Mouse (Mus musculus) E14TG2a.4 (cell line): Measurements from ENCODE around the gene Phxr2.

Source experiments
- H3K27me3 ChIP-seq: 2 replicates; pipeline ENCODE4 v1.6.1; 2014; ENCODE audit warnings: low read length, control low read depth; ENCODE audit not compliant: insufficient read depth
- H3K36me3 ChIP-seq: 2 replicates; pipeline ENCODE4 v1.6.1; 2014; ENCODE audit warnings: low read length, control low read depth; ENCODE audit not compliant: insufficient read depth
- H3K4me1 ChIP-seq: replicated peaks from 2 replicates; pipeline ENCODE4 v1.6.1; 2014; ENCODE audit warnings: low read depth, low read length, control low read depth
- H3K4me3 ChIP-seq: replicated peaks from 2 replicates; pipeline ENCODE4 v1.5.1; 2014; ENCODE audit warnings: mild to moderate bottlenecking, low read length
- H3K9me3 ChIP-seq: 2 replicates; pipeline ENCODE4 v1.6.1; 2014; ENCODE audit warnings: low read length, control low read depth
- CTCF ChIP-seq: conservative IDR thresholded peaks from 2 replicates; pipeline ENCODE4 v1.5.1; 2014; ENCODE audit warnings: low read length
- NANOG ChIP-seq: IDR thresholded peaks from 2 replicates; pipeline ENCODE4 v1.6.1; 2014; ENCODE audit warnings: borderline replicate concordance, low read length, mixed read lengths
- POU5F1 ChIP-seq: IDR thresholded peaks from 2 replicates; pipeline ENCODE4 v1.6.1; 2014; ENCODE audit warnings: low read length, borderline replicate concordance

Gene Phxr2

DNA sequence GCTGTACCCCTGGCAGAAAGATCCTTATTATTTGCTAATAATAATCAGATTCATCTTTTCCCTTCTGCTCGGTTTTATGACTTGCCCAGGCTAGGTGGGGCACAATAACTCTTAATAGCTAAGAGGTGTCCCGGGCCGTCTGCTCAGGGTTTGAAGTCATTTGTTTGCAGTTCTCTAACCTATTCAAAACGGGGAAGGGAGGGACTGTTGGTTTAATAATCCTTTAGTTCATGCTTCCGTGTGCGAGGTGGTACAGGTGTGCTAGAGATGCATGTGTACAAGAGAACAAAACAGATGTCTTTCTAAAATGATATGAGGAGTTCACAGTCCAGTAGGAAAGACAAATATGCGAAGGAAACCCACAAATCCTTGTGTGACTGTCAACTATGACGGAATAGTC, 11.8 kb downstream of the Phxr2 start:
- H3K4me1 ChIP-seq: peaks cover 65% of the 10 kb centered on the region
- TF ChIP-seq NANOG: no peak
- no peak for TF ChIP-seq POU5F1
- no peak for TF ChIP-seq CTCF
- H3K27me3 ChIP-seq: peaks cover 4% of the 10 kb centered on the region; the same call in 1 of the 2 replicates
- H3K36me3 ChIP-seq: peaks cover 15% of the 10 kb centered on the region
- no peaks in the 10 kb centered on the region for H3K9me3 ChIP-seq
- H3K4me3 ChIP-seq: no peak overlapping the region

DNA sequence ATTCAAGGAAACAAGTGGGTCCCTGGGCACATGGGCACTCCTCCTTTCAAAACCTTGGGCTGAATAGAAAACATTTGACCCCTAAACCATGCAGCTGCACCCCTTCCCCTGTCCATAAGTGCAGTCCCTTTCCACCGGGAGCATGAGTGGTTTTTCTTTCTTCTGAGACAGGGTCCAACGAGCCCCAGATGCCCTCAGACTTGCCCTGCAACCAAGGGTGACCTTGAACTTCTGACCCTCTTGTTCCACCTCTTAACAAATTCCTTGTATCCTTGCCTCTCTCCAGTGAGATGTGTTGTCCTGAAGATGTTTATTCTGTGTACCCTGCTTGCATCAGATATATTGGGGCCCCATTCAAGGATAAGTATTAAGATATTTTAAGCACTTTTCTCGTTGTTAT, 12.6 kb downstream of the Phxr2 start:
- H3K27me3 ChIP-seq: peaks cover 11% of the 10 kb centered on the region
- TF ChIP-seq NANOG (no peak), CTCF (no peak), POU5F1 (no peak)

DNA sequence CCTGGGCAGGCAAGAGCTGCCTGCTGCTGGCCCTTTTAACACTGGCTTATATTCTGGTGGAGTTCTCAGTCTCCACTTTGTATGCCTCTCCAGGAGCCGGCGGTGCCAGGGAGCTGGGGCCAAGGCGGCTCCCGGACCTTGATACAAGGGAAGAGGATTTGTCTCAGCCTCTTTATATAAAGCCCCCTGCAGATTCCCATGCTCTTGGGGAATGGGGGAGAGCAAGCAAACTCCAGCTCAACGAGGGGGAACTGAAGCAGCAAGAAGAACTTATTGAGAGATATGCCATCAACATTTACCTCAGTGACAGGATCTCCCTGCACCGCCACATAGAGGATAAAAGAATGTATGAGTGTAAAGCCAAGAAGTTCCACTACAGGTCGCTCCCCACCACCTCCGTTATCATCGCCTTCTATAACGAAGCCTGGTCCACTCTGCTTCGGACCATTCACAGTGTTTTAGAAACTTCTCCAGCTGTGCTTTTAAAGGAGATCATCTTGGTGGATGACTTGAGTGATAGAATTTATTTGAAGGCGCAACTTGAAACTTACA, 17.6 kb downstream of the Phxr2 start:
- peak overlapping the region; percentile 96 for H3K4me3 ChIP-seq
- peaks cover 34% of the 10 kb centered on the region for H3K4me1 ChIP-seq
- no peak for TF ChIP-seq POU5F1
- TF ChIP-seq CTCF: no peak
- no peak for TF ChIP-seq NANOG
- H3K36me3 ChIP-seq: peaks cover 15% of the 10 kb centered on the region
- peaks cover 28% of the 10 kb centered on the region for H3K9me3 ChIP-seq
- peaks cover 16% of the 10 kb centered on the region for H3K27me3 ChIP-seq

More for the DNA sequence above, 12.6 kb downstream of the Phxr2 start:
- H3K36me3 ChIP-seq: peaks cover 15% of the 10 kb centered on the region
- H3K9me3 ChIP-seq: no peaks in the 10 kb centered on the region
- H3K4me1 ChIP-seq: peaks cover 65% of the 10 kb centered on the region
- no peak overlapping the region for H3K4me3 ChIP-seq

DNA sequence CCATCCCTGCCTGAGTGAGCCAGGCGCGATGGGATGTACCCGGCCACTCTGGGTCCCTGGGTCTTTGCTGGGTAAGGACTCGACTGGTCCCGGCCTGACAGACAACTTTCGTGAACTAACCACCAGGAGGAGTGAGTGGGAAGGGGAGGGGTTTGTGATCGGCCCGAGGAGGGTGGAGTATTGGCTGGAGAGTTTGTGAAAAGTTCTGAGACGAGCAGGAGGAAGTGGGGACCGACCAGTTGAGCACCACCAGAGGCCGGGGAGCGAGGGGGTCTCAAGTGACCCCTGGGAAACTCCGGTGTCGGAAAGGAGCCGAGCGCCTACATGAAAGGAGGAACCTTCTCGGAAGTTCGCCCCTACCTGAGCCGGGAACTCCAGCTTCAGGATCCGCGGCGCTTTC, 18.2 kb downstream of the Phxr2 start, which contains the start of gene Galnt4:
TSS of gene Galnt4 (plus strand) at position 196 of the 400 bp plus-strand sequence.
- Histone ChIP-seq H3K9me3 (peaks cover 32% of the 10 kb centered on the region), H3K4me1 (peaks cover 31% of the 10 kb centered on the region), H3K27me3 (peaks cover 16% of the 10 kb centered on the region), H3K36me3 (peaks cover 15% of the 10 kb centered on the region), H3K4me3 (peak within 1 kb of the TSS; percentile 96)
- TF ChIP-seq POU5F1 (no peak), CTCF (peak; percentile 32)

DNA sequence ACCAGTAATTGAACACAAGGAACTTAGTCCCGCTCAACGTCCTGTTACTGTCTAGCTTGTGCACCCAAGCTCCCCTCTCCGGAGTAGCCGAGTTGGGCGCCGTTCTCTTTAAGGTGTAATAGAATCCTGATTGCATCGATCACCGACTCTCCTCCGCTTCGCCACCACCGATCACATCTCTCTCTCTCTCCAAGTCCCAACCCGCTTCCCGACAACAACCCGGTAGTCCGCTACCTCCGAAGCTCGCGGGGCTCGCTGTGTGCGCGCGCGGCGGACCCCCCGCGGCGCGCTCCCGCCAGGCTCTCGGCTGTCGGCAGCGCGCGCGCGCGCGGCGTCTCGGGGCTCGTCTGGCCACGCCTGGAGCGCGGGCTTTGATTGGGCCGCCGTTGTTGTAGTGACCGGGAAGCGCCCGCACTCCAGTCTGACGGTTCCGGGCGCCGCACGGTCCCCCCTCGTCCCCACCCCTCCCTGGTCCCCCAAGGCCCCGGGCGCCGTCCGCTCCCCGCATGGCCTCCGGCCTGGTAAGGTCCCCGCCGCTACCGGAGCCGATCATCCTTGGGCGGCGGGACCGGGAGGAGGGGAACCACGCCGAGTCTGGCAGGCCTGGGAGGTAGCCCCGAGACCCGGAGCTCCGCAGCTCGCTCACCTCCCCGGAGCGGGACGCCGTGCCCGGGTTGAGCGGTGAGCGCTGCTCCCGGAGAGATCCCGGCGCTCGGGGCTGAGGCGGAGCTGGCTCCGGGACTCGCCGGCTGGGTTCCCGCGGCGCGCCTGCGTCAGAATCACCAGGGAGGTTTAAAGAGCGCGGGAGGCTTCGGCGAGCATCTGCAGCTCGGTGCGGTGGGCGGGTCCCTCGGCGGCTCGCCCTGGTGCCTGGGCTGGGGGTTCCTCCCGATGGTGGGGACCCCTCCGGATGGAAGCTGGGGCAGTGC, 19.2 kb downstream of the Phxr2 start, which contains the start of gene Poc1b:
TSS of gene Poc1b (plus strand) at position 334 of the 929 bp plus-strand sequence.
- TF ChIP-seq NANOG: no peak
- no peak for TF ChIP-seq CTCF
- no peak for TF ChIP-seq POU5F1
- peak within 1 kb of the TSS; percentile 96 for H3K4me3 ChIP-seq
- peaks cover 39% of the 10 kb centered on the region for H3K9me3 ChIP-seq
- peaks cover 15% of the 10 kb centered on the region for H3K36me3 ChIP-seq
- H3K4me1 ChIP-seq: peaks cover 31% of the 10 kb centered on the region
- H3K27me3 ChIP-seq: peaks cover 16% of the 10 kb centered on the region

DNA sequence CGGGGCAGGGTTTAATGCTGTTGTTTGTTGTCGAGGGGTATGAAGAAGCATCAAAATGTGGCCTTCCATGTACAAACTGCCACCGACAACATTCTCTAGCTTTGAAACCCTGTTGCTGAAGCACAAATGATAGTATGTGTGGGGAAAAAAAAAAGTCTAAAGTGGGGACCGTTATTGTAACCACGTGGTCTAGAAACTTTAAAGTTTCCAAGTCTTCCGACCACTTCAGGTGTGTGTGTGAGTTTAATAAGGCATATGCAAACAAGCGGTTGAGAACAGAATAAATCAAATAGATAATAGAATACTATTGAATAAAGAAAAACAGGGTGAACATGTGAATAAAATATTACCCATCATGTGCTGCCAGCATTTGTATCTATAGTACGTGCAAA, 19.8 kb downstream of the Phxr2 start:
- H3K4me3 ChIP-seq: peak overlapping the region; percentile 96
- peaks cover 13% of the 10 kb centered on the region for H3K36me3 ChIP-seq
- H3K27me3 ChIP-seq: peaks cover 16% of the 10 kb centered on the region
- peaks cover 28% of the 10 kb centered on the region for H3K4me1 ChIP-seq
- TF ChIP-seq CTCF: no peak
- no peak for TF ChIP-seq NANOG
- no peak for TF ChIP-seq POU5F1
- H3K9me3 ChIP-seq: peaks cover 41% of the 10 kb centered on the region

DNA sequence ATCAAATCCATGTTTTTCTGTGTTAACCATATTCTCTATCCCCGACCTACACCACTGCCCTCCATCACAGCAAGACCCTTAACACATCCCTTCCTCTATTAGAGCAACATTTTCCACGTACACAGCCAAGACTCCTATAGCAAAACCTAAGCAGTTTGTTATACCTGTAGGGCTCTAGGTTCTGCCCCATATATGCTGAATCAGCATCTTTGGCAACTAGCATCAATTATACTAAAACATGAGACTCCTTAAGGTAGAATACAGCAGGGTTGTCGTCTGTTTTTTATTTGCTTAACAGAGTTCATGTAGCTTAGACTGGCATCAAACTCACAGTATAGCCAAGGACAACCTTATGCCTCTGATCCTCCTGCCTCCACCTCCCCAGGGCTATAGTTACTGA, 20.6 kb downstream of the Phxr2 start:
- peaks cover 16% of the 10 kb centered on the region for H3K27me3 ChIP-seq
- H3K36me3 ChIP-seq: peaks cover 6% of the 10 kb centered on the region; the same call in 1 of the 2 replicates
- H3K4me3 ChIP-seq: no peak overlapping the region
- peaks cover 41% of the 10 kb centered on the region for H3K9me3 ChIP-seq
- no peak for TF ChIP-seq NANOG
- no peak for TF ChIP-seq POU5F1
- TF ChIP-seq CTCF: no peak
- H3K4me1 ChIP-seq: peaks cover 25% of the 10 kb centered on the region

DNA sequence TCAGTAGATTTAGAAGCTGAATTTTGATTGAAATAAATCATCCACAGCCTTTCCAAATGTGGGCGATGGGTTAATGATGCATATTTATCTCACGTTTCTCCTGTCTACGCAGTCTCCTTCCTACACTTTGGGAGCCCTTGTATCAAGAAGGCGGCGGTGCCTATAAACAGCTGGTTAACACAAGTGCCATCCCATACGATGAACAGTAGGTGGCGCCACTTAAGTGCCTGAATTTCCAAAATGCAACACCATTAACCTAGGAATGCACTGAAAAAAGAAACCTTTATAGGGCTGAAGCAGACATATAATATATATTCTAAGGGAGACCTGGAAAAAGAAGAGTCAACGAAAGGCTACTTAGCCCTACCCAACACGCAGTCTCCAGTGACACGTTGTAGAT, 28.8 kb downstream of the Phxr2 start:
- Histone ChIP-seq H3K36me3 (no peaks in the 10 kb centered on the region), H3K27me3 (no peaks in the 10 kb centered on the region), H3K4me3 (no peak overlapping the region), H3K9me3 (peaks cover 38% of the 10 kb centered on the region), H3K4me1 (no peaks in the 10 kb centered on the region)
- TF ChIP-seq POU5F1: no peak
- 0 out of 2 replicates have a peak, but pooled peaks have one; percentile 20 for TF ChIP-seq CTCF
- no peak for TF ChIP-seq NANOG
